Mouse (Mus musculus): ENCODE measurements around the gene Trmt11.

- no peak for TF ChIP-seq POLR2A (IDR thresholded peaks at IDR 0.05; ENCODE audit: borderline replicate concordance, extremely low read depth, insufficient read depth, insufficient read length, poor library complexity, severe bottlenecking)
- TF ChIP-seq CTCF (IDR thresholded peaks at IDR 0.05; ENCODE audit: borderline replicate concordance, extremely low read depth, insufficient read depth, insufficient read length): no peak
These were observed 435 bp downstream of the Trmt11 start for GRCm38 (mm10) chr10:30600094-30600534.

Data from brain, embryonic 14.5 days (tissue).